Mouse (Mus musculus) intestine, embryonic 14.5 days (tissue): ENCODE measurements around the gene Spdl1. TPM values are rescaled to one million over a fixed set of nuclear protein-coding genes. Genes with fewer than 3 reads are reported as not detected.

Experiments used
- ATAC-seq: fragments of 200-750 bp; cut with Nextera tagmentation; replicated peaks from 2 replicates; pipeline ENCODE4 v1.8.0; 2017; ENCODE audit warnings: low read depth, moderate number of reproducible peaks, moderate TSS enrichment, moderate library complexity; ENCODE audit not compliant: low FRiP score, low TSS enrichment
- DNase-seq: peaks from one replicate; pipeline ENCODE4 v3.0.0-alpha.2; 2018; ENCODE audit warnings: low spot score
- H3K27ac ChIP-seq: fragments of 300-500 bp; sonication (generic); 2 replicates; pipeline ENCODE4 v1.5.1; 2014; ENCODE audit warnings: low read depth, mild to moderate bottlenecking, control low read depth
- H3K27me3 ChIP-seq: fragments of 300-500 bp; sonication (generic); replicated peaks from 2 replicates; pipeline ENCODE4 v1.6.1; 2014; ENCODE audit warnings: low read length, control low read depth; ENCODE audit not compliant: control insufficient read depth, insufficient read depth
- H3K36me3 ChIP-seq: fragments of 300-500 bp; sonication (generic); 2 replicates; pipeline ENCODE4 v1.6.1; 2014; ENCODE audit warnings: low read length, control low read depth; ENCODE audit not compliant: control insufficient read depth, insufficient read depth
- H3K4me1 ChIP-seq: fragments of 300-500 bp; sonication (generic); replicated peaks from 2 replicates; pipeline ENCODE4 v1.6.1; 2014; ENCODE audit warnings: low read length, control low read depth, mixed read lengths; ENCODE audit not compliant: control insufficient read depth, insufficient read depth
- H3K4me2 ChIP-seq: fragments of 300-500 bp; sonication (generic); 2 replicates; pipeline ENCODE4 v1.6.1; 2014; ENCODE audit warnings: low read length
- H3K4me3 ChIP-seq: fragments of 300-500 bp; sonication (generic); 2 replicates; pipeline ENCODE4 v1.5.1; 2014; ENCODE audit warnings: low read depth, low read length, control low read depth, mixed read lengths
- H3K9ac ChIP-seq: fragments of 300-500 bp; sonication (generic); 2 replicates; pipeline ENCODE4 v1.6.1; 2014; ENCODE audit warnings: mild to moderate bottlenecking, low read length
- H3K9me3 ChIP-seq: fragments of 300-500 bp; sonication (generic); 2 replicates; pipeline ENCODE4 v1.6.1; 2016; ENCODE audit warnings: low read length, control low read depth; ENCODE audit not compliant: control insufficient read depth
- WGBS: fragments of 180-500 bp; shearing (Covaris S2); extraction: QIAGEN DNeasy Blood & Tissue Kit; methylation state at CpG from one replicate; pipeline ENCODE4 v1.1.7; 2014; 5-methylcytosine and 5-hydroxymethylcytosine counted together
- polyA plus RNA-seq: library from polyadenylated mRNA; unstranded; fragments of >200 nt; fragmentation: Nextera tagmentation; extraction: Ambion mirVana; gene quantifications from 2 replicates; pipeline ENCODE4 v1.2.1, GENCODE M21; 2014

Gene Spdl1
- polyA plus RNA-seq, 1 experiment from 2014 or later: 23.4 TPM

GRCm38 (mm10) chr11:34865181-34865580, 31.7 kb upstream of the Spdl1 start:
- DNase-seq (no peak), ATAC-seq (no peak)
- Histone ChIP-seq H3K4me3 (no peak overlapping the region), H3K27me3 (no peaks in the 10 kb centered on the region), H3K9ac (no peak overlapping the region), H3K4me1 (no peaks in the 10 kb centered on the region), H3K36me3 (no peaks in the 10 kb centered on the region), H3K27ac (no peak overlapping the region), H3K4me2 (no peak overlapping the region), H3K9me3 (no peaks in the 10 kb centered on the region)
- 81% methylated on average over 14 of the region's 14 CpGs for WGBS

- H3K4me3 ChIP-seq: no peak overlapping the region
These were observed 23.2 kb upstream of the Spdl1 start for GRCm38 (mm10) chr11:34856652-34857051.

GRCm38 (mm10) chr11:34846268-34846652, 12.8 kb upstream of the Spdl1 start:
- Histone ChIP-seq H3K9me3 (no peaks in the 10 kb centered on the region), H3K4me1 (peaks cover 4% of the 10 kb centered on the region; the same call in 1 of the 2 replicates), H3K4me2 (peak overlapping the region; percentile 51), H3K9ac (0 out of 2 replicates have a peak overlapping the region, but pooled peaks have one; percentile 13), H3K4me3 (peak overlapping the region; percentile 22), H3K27me3 (no peaks in the 10 kb centered on the region), H3K27ac (peak overlapping the region; percentile 57; the same call in 1 of the 2 replicates), H3K36me3 (no peaks in the 10 kb centered on the region)
- no peak for DNase-seq
- peak; percentile 36; the same call in 1 of the 2 replicates for ATAC-seq
- 39% methylated on average over 5 of the region's 5 CpGs for WGBS

More at GRCm38 (mm10) chr11:34856652-34857051, 23.2 kb upstream of the Spdl1 start:
- H3K9me3 ChIP-seq: no peaks in the 10 kb centered on the region
- no peaks in the 10 kb centered on the region for H3K36me3 ChIP-seq
- H3K27ac ChIP-seq: no peak overlapping the region
- no peak for DNase-seq
- 41% methylated on average over 3 of the region's 3 CpGs for WGBS
- no peak overlapping the region for H3K9ac ChIP-seq
- H3K27me3 ChIP-seq: no peaks in the 10 kb centered on the region
- no peak for ATAC-seq
- H3K4me1 ChIP-seq: no peaks in the 10 kb centered on the region
- no peak overlapping the region for H3K4me2 ChIP-seq

GRCm38 (mm10) chr11:34845567-34846267, 12.3 kb upstream of the Spdl1 start:
- no peaks in the 10 kb centered on the region for H3K9me3 ChIP-seq
- H3K4me1 ChIP-seq: peaks cover 4% of the 10 kb centered on the region; the same call in 1 of the 2 replicates
- no peaks in the 10 kb centered on the region for H3K27me3 ChIP-seq
- H3K4me2 ChIP-seq: peak overlapping the region; percentile 51
- peak overlapping the region; percentile 22 for H3K4me3 ChIP-seq
- 22% methylated on average over 22 of the region's 22 CpGs for WGBS
- no peaks in the 10 kb centered on the region for H3K36me3 ChIP-seq
- peak; percentile 81 for ATAC-seq
- DNase-seq: peak; percentile 59
- peak overlapping the region; percentile 2; the same call in 1 of the 2 replicates for H3K9ac ChIP-seq
- peak overlapping the region; percentile 57; the same call in 1 of the 2 replicates for H3K27ac ChIP-seq

- 30% methylated on average over 5 of the region's 5 CpGs for WGBS
- no peak for ATAC-seq
- Histone ChIP-seq H3K4me3 (no peak overlapping the region), H3K9me3 (no peaks in the 10 kb centered on the region), H3K27me3 (no peaks in the 10 kb centered on the region), H3K9ac (no peak overlapping the region), H3K4me2 (no peak overlapping the region), H3K27ac (no peak overlapping the region), H3K36me3 (no peaks in the 10 kb centered on the region), H3K4me1 (peaks cover 4% of the 10 kb centered on the region; the same call in 1 of the 2 replicates)
- DNase-seq: no peak
These were observed 10.1 kb upstream of the Spdl1 start for GRCm38 (mm10) chr11:34843517-34843916.

- Histone ChIP-seq H3K4me2 (no peak overlapping the region), H3K9ac (no peak overlapping the region), H3K36me3 (no peaks in the 10 kb centered on the region), H3K4me3 (no peak overlapping the region), H3K27me3 (no peaks in the 10 kb centered on the region), H3K27ac (no peak overlapping the region), H3K9me3 (no peaks in the 10 kb centered on the region), H3K4me1 (no peaks in the 10 kb centered on the region; the same call in 1 of the 2 replicates)
- WGBS: 35% methylated on average over 5 of the region's 5 CpGs
- DNase-seq: no peak
- ATAC-seq: no peak
These were observed 6.8 kb upstream of the Spdl1 start for GRCm38 (mm10) chr11:34840283-34840682.

GRCm38 (mm10) chr11:34839051-34839450, 5.6 kb upstream of the Spdl1 start:
- 65% methylated on average over 4 of the region's 4 CpGs for WGBS
- H3K4me3 ChIP-seq: no peak overlapping the region
- no peak overlapping the region for H3K4me2 ChIP-seq
- H3K4me1 ChIP-seq: no peaks in the 10 kb centered on the region; the same call in 1 of the 2 replicates
- no peaks in the 10 kb centered on the region for H3K27me3 ChIP-seq
- DNase-seq (no peak), ATAC-seq (no peak)
- H3K36me3 ChIP-seq: no peaks in the 10 kb centered on the region
- no peaks in the 10 kb centered on the region for H3K9me3 ChIP-seq
- H3K9ac ChIP-seq: no peak overlapping the region
- H3K27ac ChIP-seq: no peak overlapping the region

GRCm38 (mm10) chr11:34836272-34836671, 2.8 kb upstream of the Spdl1 start:
- 45% methylated on average over 2 of the region's 2 CpGs for WGBS
- no peak overlapping the region for H3K9ac ChIP-seq
- H3K4me1 ChIP-seq: peaks cover 6% of the 10 kb centered on the region
- no peak overlapping the region for H3K27ac ChIP-seq
- no peak overlapping the region for H3K4me3 ChIP-seq
- DNase-seq: no peak
- no peak for ATAC-seq
- no peaks in the 10 kb centered on the region for H3K27me3 ChIP-seq
- H3K9me3 ChIP-seq: no peaks in the 10 kb centered on the region
- no peak overlapping the region for H3K4me2 ChIP-seq
- no peaks in the 10 kb centered on the region for H3K36me3 ChIP-seq

- DNase-seq (no peak), ATAC-seq (0 out of 2 replicates have a peak, but pooled peaks have one; percentile 13)
- H3K4me1 ChIP-seq: peaks cover 6% of the 10 kb centered on the region
- no peaks in the 10 kb centered on the region for H3K27me3 ChIP-seq
- WGBS: 9% methylated on average over 4 of the region's 5 CpGs
- H3K36me3 ChIP-seq: peaks cover 22% of the 10 kb centered on the region
- H3K9ac ChIP-seq: peak overlapping the region; percentile 67
- peak overlapping the region; percentile 87 for H3K4me3 ChIP-seq
- H3K4me2 ChIP-seq: peak overlapping the region; percentile 94
- peak overlapping the region; percentile 67; the same call in 1 of the 2 replicates for H3K27ac ChIP-seq
- H3K9me3 ChIP-seq: no peaks in the 10 kb centered on the region
These were observed 763 bp downstream of the Spdl1 start for GRCm38 (mm10) chr11:34832678-34833077.
